Mouse (Mus musculus) MEL (cell line): ENCODE measurements around the gene Abcc4. TPM values are rescaled to one million over a fixed set of nuclear protein-coding genes. Genes with fewer than 3 reads are reported as not detected.

Source experiments
- DNase-seq: peaks from one replicate; pipeline ENCODE4 v3.0.0; 2011; ENCODE audit warnings: low read depth, low spot score
- H3K27ac ChIP-seq: 2 replicates; pipeline ENCODE4 v1.5.1; 2012; ENCODE audit warnings: low read depth, mild to moderate bottlenecking, control low read depth, low read length, moderate library complexity; ENCODE audit not compliant: control insufficient read depth
- H3K27me3 ChIP-seq, 2 experiments: fragments of 150-350 bp in 1 of 2; sonication (generic) in 1 of 2; 2 replicates each; pipeline ENCODE4 v1.6.1; 2012; ENCODE audit warnings: low read length in 2 of 2, mild to moderate bottlenecking in 2 of 2, improper control_type of control experiment in 1 of 2, moderate library complexity in 1 of 2; ENCODE audit not compliant: insufficient read depth in 2 of 2, control insufficient read depth in 1 of 2
- H3K36me3 ChIP-seq, 2 experiments: 2 replicates each; pipeline ENCODE4 v1.6.1; 2012 to 2014; ENCODE audit warnings: low read length in 2 of 2, improper control_type of control experiment in 1 of 2, inconsistent platforms in 1 of 2, mild to moderate bottlenecking in 1 of 2; ENCODE audit not compliant: insufficient read depth in 2 of 2, control insufficient read depth in 1 of 2
- H3K4me1 ChIP-seq, 2 experiments: fragments of 150-350 bp in 1 of 2; sonication (generic) in 1 of 2; 2 replicates each; pipeline ENCODE4 v1.6.1; 2012; ENCODE audit warnings: low read length in 2 of 2, improper control_type of control experiment in 1 of 2, mild to moderate bottlenecking in 1 of 2; ENCODE audit not compliant: insufficient read depth in 2 of 2, control insufficient read depth in 1 of 2
- H3K4me3 ChIP-seq, 2 experiments: fragments of 150-350 bp in 1 of 2; sonication (generic) in 1 of 2; 2 replicates each; pipeline ENCODE4 v1.5.1; 2012; ENCODE audit warnings: low read depth in 2 of 2, low read length in 2 of 2, mild to moderate bottlenecking in 2 of 2, moderate library complexity in 2 of 2, control low read depth in 1 of 2, improper control_type of control experiment in 1 of 2; ENCODE audit not compliant: control insufficient read depth in 1 of 2, insufficient read depth in 1 of 2
- H3K79me2 ChIP-seq: 2 replicates; pipeline ENCODE4 v1.6.1; 2012; ENCODE audit warnings: mild to moderate bottlenecking, low read length, moderate library complexity; ENCODE audit not compliant: control insufficient read depth, poor library complexity, insufficient read depth
- H3K9ac ChIP-seq: 2 replicates; pipeline ENCODE4 v1.6.1; 2012; ENCODE audit warnings: low read depth, mild to moderate bottlenecking, control low read depth, low read length, moderate library complexity; ENCODE audit not compliant: control insufficient read depth, poor library complexity, severe bottlenecking
- H3K9me3 ChIP-seq: fragments of 150-350 bp; sonication (generic); replicated peaks from 2 replicates; pipeline ENCODE4 v1.6.1; 2012; ENCODE audit warnings: mild to moderate bottlenecking, low read length, improper control_type of control experiment, moderate library complexity; ENCODE audit not compliant: insufficient read depth
- CHD1 ChIP-seq: IDR thresholded peaks from 2 replicates; pipeline ENCODE4 v1.6.1; 2012; ENCODE audit warnings: low read depth, mild to moderate bottlenecking, inconsistent platforms, low read length, improper control_type of control experiment
- EP300 ChIP-seq, 2 experiments: IDR thresholded peaks; 2 replicates each; pipeline ENCODE4 v1.6.1; 2011; ENCODE audit warnings: improper control_type of control experiment in 2 of 2, low read length in 2 of 2, low read depth in 1 of 2, mild to moderate bottlenecking in 1 of 2
- ETS1 ChIP-seq: IDR thresholded peaks from 2 replicates; pipeline ENCODE4 v1.6.1; 2012; ENCODE audit warnings: low read depth, mild to moderate bottlenecking, inconsistent platforms, low read length, improper control_type of control experiment, moderate library complexity
- GABPA ChIP-seq: IDR thresholded peaks from 2 replicates; pipeline ENCODE4 v1.6.1; 2012; ENCODE audit warnings: low read depth, mild to moderate bottlenecking, inconsistent platforms, low read length, improper control_type of control experiment, moderate library complexity
- GATA1 ChIP-seq: IDR thresholded peaks from 2 replicates; pipeline ENCODE4 v1.6.1; 2011; ENCODE audit warnings: low read depth, low read length, improper control_type of control experiment
- MYC ChIP-seq: IDR thresholded peaks from 2 replicates; pipeline ENCODE4 v1.6.1; 2011; ENCODE audit warnings: low read depth, mild to moderate bottlenecking, low read length, improper control_type of control experiment, moderate library complexity
- UBTF ChIP-seq: IDR thresholded peaks from 2 replicates; pipeline ENCODE4 v1.6.1; 2012; ENCODE audit warnings: low read depth, mild to moderate bottlenecking, inconsistent platforms, low read length, improper control_type of control experiment, moderate library complexity, borderline replicate concordance; ENCODE audit not compliant: insufficient read depth
- ZMIZ1 ChIP-seq: IDR thresholded peaks from 2 replicates; pipeline ENCODE4 v1.6.1; 2012; ENCODE audit warnings: low read depth, mild to moderate bottlenecking, inconsistent platforms, low read length, improper control_type of control experiment, moderate library complexity
- polyA plus RNA-seq, 2 experiments: library from polyadenylated mRNA; stranded (reverse) in 1 of 2; unstranded in 1 of 2; fragments of >175 nt in 1 of 2; fragments of >200 nt in 1 of 2; gene quantifications; 2 replicates each; pipeline versions ENCODE4 v1.2.1 to v1.2.4; 2012; ENCODE audit warnings: low replicate concordance in 2 of 2, low read depth in 1 of 2; ENCODE audit not compliant: insufficient read length in 2 of 2, insufficient read depth in 1 of 2, missing spikeins in 1 of 2
- total RNA-seq: library from RNA; depleted of rRNA; stranded (reverse); fragments of 300-350 nt; gene quantifications from 2 replicates; pipeline ENCODE4 v1.2.3, GENCODE M21; 2012

Gene Abcc4
- total and polyA plus RNA-seq, 3 experiments: 7.1 to 8.4 TPM; not detected in 1

GRCm38 (mm10) chr14:118705808-118706731 lies at the start of gene Abcc4 (continued):
- TF ChIP-seq ZMIZ1: no peak

- Histone ChIP-seq H3K27ac (no peak overlapping the region), H3K27me3 (no peaks in the 10 kb centered on the region), H3K36me3 (peaks cover 0 to 4% of the 10 kb centered on the region in 2 experiments; a peak in 2 of 4 replicates), H3K79me2 (no peaks in the 10 kb centered on the region), H3K4me1 (peaks cover 0 to 12% of the 10 kb centered on the region in 2 experiments; a peak in 2 of 4 replicates), H3K9ac (0 out of 2 replicates have a peak overlapping the region, but pooled peaks have one; percentile 22), H3K9me3 (no peaks in the 10 kb centered on the region), H3K4me3 (no peak overlapping the region)
- DNase-seq: no peak
- TF ChIP-seq GATA1: no peak
- 0 out of 4 replicates have a peak, but pooled peaks of 1 of the 2 experiments have one; percentile 1 for TF ChIP-seq EP300 (IDR thresholded peaks at IDR 0.05; ENCODE audit: low read depth in 1 of 2, low read length in 2 of 2)
These were observed 45.3 kb upstream of the Abcc4 start for GRCm38 (mm10) chr14:118751193-118751753.

GRCm38 (mm10) chr14:118750505-118751192 lies 44.6 kb upstream of the Abcc4 start:
- DNase-seq: peak; percentile 42
- H3K79me2 ChIP-seq: no peaks in the 10 kb centered on the region
- no peak overlapping the region for H3K27ac ChIP-seq
- TF ChIP-seq GABPA (peak; percentile 70; the same call in 1 of the 2 replicates), CHD1 (no peak), MYC (peak; percentile 46; the same call in 1 of the 2 replicates), UBTF (no peak), ETS1 (peak; percentile 29; the same call in 1 of the 2 replicates), EP300 (IDR thresholded peaks at IDR 0.05; ENCODE audit: low read depth in 1 of 2, low read length in 2 of 2) (0 out of 4 replicates have a peak, but pooled peaks of 1 of the 2 experiments have one; percentile 17)
- no peaks in the 10 kb centered on the region for H3K27me3 ChIP-seq
- H3K9ac ChIP-seq: 0 out of 2 replicates have a peak overlapping the region, but pooled peaks have one; percentile 22
- H3K4me3 ChIP-seq: no peak overlapping the region
- H3K4me1 ChIP-seq: peaks cover 0 to 12% of the 10 kb centered on the region in 2 experiments; a peak in 2 of 4 replicates
- peaks cover 0 to 4% of the 10 kb centered on the region in 2 experiments; a peak in 2 of 4 replicates for H3K36me3 ChIP-seq
- no peaks in the 10 kb centered on the region for H3K9me3 ChIP-seq
